Comparison of ENCODE assay signal across 8 mouse cellular contexts in genomic region chr2:26646643-26647293, GRCm38 (mm10). TPM values are rescaled to one million over a fixed set of nuclear protein-coding genes. Genes with fewer than 3 reads are reported as not detected.
DNase-seq lines count a peak whose midpoint lies in the region; ATAC-seq and TF ChIP-seq lines count a peak whose summit lies in the region.

No protein-coding gene starts in this region.

- H3K9me3 ChIP-seq in hindbrain, embryonic 11.5 days (ENCODE audit: control insufficient read depth, low read length): no peaks in the 10 kb centered on the region

- DNase-seq in Patski (ENCODE audit: low read depth, low spot score): peak; percentile 84
- DNase-seq in cerebellum, adult 8-10 months: peak; percentile 59
- peak; percentile 95 for DNase-seq in hindbrain, embryonic 11.5 days (ENCODE audit: low spot score)
- peak; percentile 80 for DNase-seq in layer of hippocampus, adult 9-11 months
- DNase-seq in lung, postnatal 25 days (ENCODE audit: low spot score): peak; percentile 84
- DNase-seq in retina, postnatal 7 days (ENCODE audit: low read depth, low spot score): peak; percentile 89
- peak; percentile 74 for DNase-seq in yolk sac, embryonic 10.5 days (ENCODE audit: low spot score)

- H3K4me3 ChIP-seq in hindbrain, embryonic 11.5 days (ENCODE audit: low read depth, low read length): no peak overlapping the region

- ATAC-seq in Patski: peak; percentile 95
- peak; percentile 98 for ATAC-seq in frontal cortex, adult (ENCODE audit: low TSS enrichment)
- ATAC-seq in hindbrain, embryonic 11.5 days (ENCODE audit: low FRiP score): peak; percentile 94

- 34% methylated on average over 3 of the region's 3 CpGs for WGBS in hindbrain, embryonic 11.5 days

- no peaks in the 10 kb centered on the region for H3K4me1 ChIP-seq in hindbrain, embryonic 11.5 days (replicated peaks; ENCODE audit: control insufficient read depth, insufficient read depth, low read length)

- no peak overlapping the region for H3K27ac ChIP-seq in hindbrain, embryonic 11.5 days (ENCODE audit: low read depth, low read length)

- POLR2A ChIA-PET in Patski (lab: Charles Lee): no interaction called here

- in situ Hi-C loops in Patski (cut with MboI; ENCODE audit: low pct_unique_long_range_greater_than_20kb): loop anchor here (10.0 to 25.0 kb wide), 2 partner anchors 398 to 766 kb away; no protein-coding TSS in a partner anchor

- peak; percentile 84 for TF ChIP-seq CTCF in Patski (IDR thresholded peaks at IDR 0.05)

- CTCF ChIA-PET in Patski (lab: Charles Lee): interaction anchor here (0.7 to 2.8 kb wide), 25 partner anchors 11 to 590 kb away, joined by 3 to 22 read pairs (median 4); partner anchors contain the start of genes Abo and Surf6

- no peak overlapping the region for H3K9ac ChIP-seq in hindbrain, embryonic 11.5 days (ENCODE audit: low read depth, low read length)

- no peaks in the 10 kb centered on the region for H3K27me3 ChIP-seq in Patski
- H3K27me3 ChIP-seq in hindbrain, embryonic 11.5 days (ENCODE audit: control insufficient read depth, insufficient read depth, low read length): no peaks in the 10 kb centered on the region

- no peaks in the 10 kb centered on the region for H3K36me3 ChIP-seq in hindbrain, embryonic 11.5 days (ENCODE audit: control insufficient read depth, insufficient read depth, low read length)

- no peak overlapping the region for H3K4me2 ChIP-seq in hindbrain, embryonic 11.5 days (replicated peaks; ENCODE audit: low read depth, low read length)

RNA-seq across cellular contexts. Expression of gene Fam69b, which starts 18.5 kb away (rescaled TPM):
- 57.3 TPM for polyA plus RNA-seq in Patski (2021)
- polyA plus RNA-seq in hindbrain, embryonic 11.5 days (2014; fragmentation: Nextera tagmentation; extraction: Ambion mirVana): 38.4 and 45.5 TPM in 2 replicates

RNA-seq across cellular contexts. Expression of gene Lcn4, which starts 24.3 kb away (rescaled TPM):
- polyA plus RNA-seq in Patski (2021): not detected
- polyA plus RNA-seq in hindbrain, embryonic 11.5 days (2014; fragmentation: Nextera tagmentation; extraction: Ambion mirVana): not detected in 2 replicates

RNA-seq across cellular contexts. Expression of gene Agpat2, which starts 42.6 kb away (rescaled TPM):
- 41.6 TPM for polyA plus RNA-seq in Patski (2021)
- 7.3 and 7.5 TPM in 2 replicates for polyA plus RNA-seq in hindbrain, embryonic 11.5 days (2014; fragmentation: Nextera tagmentation; extraction: Ambion mirVana)
